Mouse (Mus musculus) forebrain, embryonic 10.5 days (tissue): Measurements from ENCODE around the gene Tmem213. TPM values are rescaled to one million over a fixed set of nuclear protein-coding genes. Genes with fewer than 3 reads are reported as not detected.

Source experiments
- DNase-seq: peaks from one replicate; pipeline ENCODE4 v3.0.0-alpha.2; 2017; ENCODE audit warnings: low spot score; ENCODE audit errors: extremely low spot score
- H3K27ac ChIP-seq: fragments of 300-500 bp; sonication (generic); 2 replicates; pipeline ENCODE4 v1.5.1; 2016; ENCODE audit warnings: mild to moderate bottlenecking
- H3K27me3 ChIP-seq: fragments of 300-500 bp; sonication (generic); 2 replicates; pipeline ENCODE4 v1.6.1; 2016; ENCODE audit warnings: mild to moderate bottlenecking; ENCODE audit not compliant: poor library complexity, severe bottlenecking
- H3K36me3 ChIP-seq: fragments of 300-500 bp; sonication (generic); replicated peaks from 2 replicates; pipeline ENCODE4 v1.6.1; 2016; ENCODE audit warnings: mild to moderate bottlenecking, moderate library complexity
- H3K4me1 ChIP-seq: fragments of 300-500 bp; sonication (generic); 2 replicates; pipeline ENCODE4 v1.6.1; 2016
- H3K4me3 ChIP-seq: fragments of 300-500 bp; sonication (generic); 2 replicates; pipeline ENCODE4 v1.5.1; 2016; ENCODE audit warnings: mild to moderate bottlenecking, moderate library complexity
- H3K9me3 ChIP-seq: fragments of 300-500 bp; sonication (generic); 2 replicates; pipeline ENCODE4 v1.6.1; 2016; ENCODE audit warnings: mild to moderate bottlenecking, moderate library complexity
- WGBS: fragments of 180-500 bp; shearing (Covaris S2); methylation state at CpG from one replicate; pipeline ENCODE4 v1.1.7; 2016; 5-methylcytosine and 5-hydroxymethylcytosine counted together
- polyA plus RNA-seq: library from polyadenylated mRNA; unstranded; fragments of >200 nt; fragmentation: Nextera tagmentation; extraction: Ambion mirVana; gene quantifications from 2 replicates; pipeline ENCODE4 v1.2.1, GENCODE M21; 2016

Gene Tmem213
- polyA plus RNA-seq, 1 experiment from 2014 or later = not detected

DNA sequence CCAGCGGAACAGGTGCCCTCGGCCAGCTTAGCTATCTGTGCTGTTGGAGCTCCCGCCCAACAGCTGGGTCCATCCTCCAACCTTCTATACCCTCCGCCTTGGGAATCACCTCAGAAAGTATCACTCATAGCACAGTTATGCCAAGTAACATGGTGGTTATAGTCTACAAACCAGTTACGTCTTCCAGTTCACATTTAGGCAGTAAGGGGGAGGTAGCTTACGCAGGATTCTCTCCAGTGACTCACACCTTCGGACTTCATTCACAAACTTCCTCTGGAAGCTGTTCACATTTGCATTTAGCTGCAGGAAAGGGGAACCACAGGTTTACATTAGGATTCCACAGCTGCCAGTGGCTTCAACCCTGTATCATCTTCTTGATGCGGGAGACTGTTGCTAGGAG is 16.5 kb upstream of the Tmem213 start:
- Histone ChIP-seq H3K36me3 (no peaks in the 10 kb centered on the region), H3K4me3 (no peak overlapping the region), H3K27ac (no peak overlapping the region), H3K27me3 (no peaks in the 10 kb centered on the region), H3K4me1 (no peaks in the 10 kb centered on the region), H3K9me3 (no peaks in the 10 kb centered on the region)
- WGBS = 97% methylated on average over 8 of the region's 8 CpGs
- no peak for DNase-seq

DNA sequence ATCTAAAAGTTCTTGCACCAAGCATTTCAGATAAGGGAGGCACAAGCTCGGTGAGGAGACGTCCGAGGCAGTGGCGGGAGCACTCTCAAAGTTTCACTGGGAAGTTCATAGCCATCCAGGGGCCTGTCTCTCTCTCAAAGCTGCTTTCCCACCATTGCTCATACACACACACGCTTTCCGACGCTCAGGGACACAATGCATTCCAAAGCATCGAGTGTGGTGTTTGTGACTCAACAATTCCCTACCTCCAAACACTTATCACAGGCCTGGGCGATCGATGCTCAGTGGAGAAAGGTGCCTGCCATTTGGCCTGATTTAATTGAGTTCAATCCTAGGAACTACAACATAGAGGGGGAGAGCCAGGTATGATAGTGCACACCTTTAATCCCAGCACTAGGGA is 14.4 kb upstream of the Tmem213 start:
- H3K4me1 ChIP-seq = no peaks in the 10 kb centered on the region
- H3K4me3 ChIP-seq = no peak overlapping the region
- no peaks in the 10 kb centered on the region for H3K36me3 ChIP-seq
- no peak for DNase-seq
- WGBS = 96% methylated on average over 10 of the region's 10 CpGs
- no peak overlapping the region for H3K27ac ChIP-seq
- no peaks in the 10 kb centered on the region for H3K27me3 ChIP-seq
- no peaks in the 10 kb centered on the region for H3K9me3 ChIP-seq

DNA sequence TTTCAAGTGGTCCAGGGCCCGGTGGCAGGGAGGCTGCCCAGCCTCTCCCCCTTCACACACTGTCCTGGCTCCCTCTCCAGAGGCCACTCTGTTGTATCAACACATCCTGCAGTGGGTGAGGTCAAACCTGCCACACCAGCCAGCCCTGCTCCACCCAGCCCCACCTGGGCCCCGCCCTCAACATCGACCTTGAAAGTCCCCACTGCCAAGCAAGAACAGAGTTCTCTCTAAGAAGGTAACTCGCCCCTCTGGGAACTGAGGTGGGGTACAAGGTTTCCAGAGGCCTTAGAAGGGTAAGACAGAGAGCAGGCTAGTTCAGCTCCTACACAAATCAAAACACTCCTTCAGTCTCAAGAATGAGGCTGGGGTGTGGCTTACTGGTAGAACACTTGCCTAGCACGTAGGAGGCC is 12.1 kb upstream of the Tmem213 start:
- Histone ChIP-seq H3K27me3 (no peaks in the 10 kb centered on the region), H3K36me3 (no peaks in the 10 kb centered on the region), H3K4me1 (no peaks in the 10 kb centered on the region), H3K27ac (no peak overlapping the region), H3K4me3 (no peak overlapping the region), H3K9me3 (no peaks in the 10 kb centered on the region)
- 74% methylated on average over 5 of the region's 5 CpGs for WGBS
- no peak for DNase-seq

DNA sequence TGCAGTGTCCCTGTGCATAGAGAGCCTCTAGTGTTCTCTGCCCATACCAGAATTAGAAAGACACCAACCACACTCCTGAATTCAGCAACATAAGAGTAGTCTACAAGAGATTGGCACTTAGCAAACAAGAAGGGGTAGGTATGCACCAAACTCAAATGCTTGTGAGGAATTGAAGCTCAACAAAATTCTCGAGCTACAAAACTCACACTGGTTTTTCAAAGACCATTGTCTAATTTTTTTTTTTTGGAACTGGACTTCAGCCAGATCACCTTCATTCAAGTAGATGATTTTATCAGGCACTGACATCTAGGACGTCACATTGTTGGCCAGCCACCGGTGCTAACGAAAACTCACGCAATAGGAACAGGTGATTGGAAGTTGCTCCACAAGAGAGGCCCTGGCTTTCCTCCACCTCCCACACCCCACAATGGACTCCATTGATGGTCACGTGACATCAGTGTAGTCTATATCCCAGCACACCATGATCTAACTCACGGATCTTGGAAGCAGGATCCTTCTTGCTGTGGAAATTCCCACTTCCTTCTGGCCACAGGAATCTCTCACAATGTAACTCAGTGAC is 6.7 kb upstream of the Tmem213 start:
- 90% methylated on average over 7 of the region's 7 CpGs for WGBS
- no peaks in the 10 kb centered on the region for H3K36me3 ChIP-seq
- DNase-seq = no peak
- H3K4me3 ChIP-seq = no peak overlapping the region
- H3K27ac ChIP-seq = no peak overlapping the region
- H3K4me1 ChIP-seq = peaks cover 6% of the 10 kb centered on the region; the same call in 1 of the 2 replicates
- H3K9me3 ChIP-seq = no peaks in the 10 kb centered on the region
- no peaks in the 10 kb centered on the region for H3K27me3 ChIP-seq

DNA sequence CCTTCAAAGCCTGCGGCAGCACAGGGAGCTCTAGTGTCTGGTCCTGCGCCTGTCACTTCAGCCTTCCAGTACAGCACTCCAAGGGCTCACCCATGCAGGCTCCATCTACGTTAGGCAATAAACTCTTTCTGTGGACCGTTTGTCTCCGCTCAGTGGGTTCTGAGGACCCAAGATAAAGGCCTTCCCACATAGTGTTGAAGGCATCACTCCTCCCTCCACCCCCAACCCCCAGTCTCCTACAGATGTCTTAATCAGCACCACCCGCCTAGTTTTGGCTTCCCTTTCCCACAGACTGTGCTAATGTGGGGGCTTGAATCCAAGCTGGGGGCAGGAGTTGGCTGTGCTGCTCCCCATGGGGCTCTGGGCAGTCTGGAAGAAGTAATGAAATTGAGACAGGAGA is 5.3 kb upstream of the Tmem213 start:
- Histone ChIP-seq H3K27me3 (no peaks in the 10 kb centered on the region), H3K27ac (no peak overlapping the region), H3K9me3 (no peaks in the 10 kb centered on the region), H3K4me3 (no peak overlapping the region), H3K4me1 (peaks cover 6% of the 10 kb centered on the region; the same call in 1 of the 2 replicates), H3K36me3 (no peaks in the 10 kb centered on the region)
- no peak for DNase-seq
- WGBS = 64% methylated on average over 6 of the region's 6 CpGs

DNA sequence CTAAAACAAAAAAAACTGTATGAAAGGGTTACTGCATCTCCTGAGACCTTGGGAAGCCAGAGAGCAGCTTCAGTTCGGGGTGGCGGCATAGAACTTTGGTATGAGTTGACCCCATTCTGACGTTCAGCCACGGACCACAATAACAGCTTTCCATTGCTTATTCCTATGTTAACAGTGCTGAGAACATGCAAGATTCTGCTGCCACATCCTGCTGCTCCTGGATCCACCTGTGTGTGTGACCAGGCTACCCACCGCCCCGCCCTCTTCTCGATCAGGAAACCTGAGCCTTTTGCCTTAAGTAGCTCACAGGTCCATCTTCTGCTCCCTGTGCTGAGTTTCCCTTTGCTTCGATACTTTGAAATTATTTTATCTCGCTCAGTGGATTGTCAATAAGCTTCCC is 3.1 kb upstream of the Tmem213 start:
- Histone ChIP-seq H3K4me1 (peaks cover 18% of the 10 kb centered on the region), H3K9me3 (no peaks in the 10 kb centered on the region), H3K36me3 (no peaks in the 10 kb centered on the region), H3K27ac (no peak overlapping the region), H3K27me3 (peaks cover 12% of the 10 kb centered on the region; the same call in 1 of the 2 replicates), H3K4me3 (no peak overlapping the region)
- WGBS = 89% methylated on average over 9 of the region's 9 CpGs
- DNase-seq = no peak

DNA sequence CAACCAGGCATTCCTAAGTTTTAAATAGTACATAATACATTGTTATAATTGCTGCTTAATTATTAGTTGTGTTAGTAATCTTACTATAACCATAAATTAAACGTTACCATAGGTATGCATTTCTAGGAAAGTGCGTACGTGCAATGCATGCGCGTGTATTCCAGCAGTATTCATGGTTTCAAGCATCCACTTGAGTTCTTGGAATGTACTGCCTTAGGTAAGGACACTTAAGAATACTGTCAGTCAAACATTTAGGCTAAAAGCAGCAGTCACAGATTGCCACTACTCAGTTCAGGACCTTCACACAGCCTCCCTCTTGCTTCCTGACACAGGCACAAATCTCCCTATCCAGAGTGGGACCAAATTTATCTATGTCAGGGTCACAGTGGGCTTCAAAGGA is 606 bp upstream of the Tmem213 start:
- Histone ChIP-seq H3K4me1 (peaks cover 18% of the 10 kb centered on the region), H3K27ac (no peak overlapping the region), H3K9me3 (no peaks in the 10 kb centered on the region), H3K27me3 (peaks cover 12% of the 10 kb centered on the region; the same call in 1 of the 2 replicates), H3K4me3 (no peak overlapping the region), H3K36me3 (no peaks in the 10 kb centered on the region)
- DNase-seq = no peak
- 86% methylated on average over 5 of the region's 5 CpGs for WGBS

DNA sequence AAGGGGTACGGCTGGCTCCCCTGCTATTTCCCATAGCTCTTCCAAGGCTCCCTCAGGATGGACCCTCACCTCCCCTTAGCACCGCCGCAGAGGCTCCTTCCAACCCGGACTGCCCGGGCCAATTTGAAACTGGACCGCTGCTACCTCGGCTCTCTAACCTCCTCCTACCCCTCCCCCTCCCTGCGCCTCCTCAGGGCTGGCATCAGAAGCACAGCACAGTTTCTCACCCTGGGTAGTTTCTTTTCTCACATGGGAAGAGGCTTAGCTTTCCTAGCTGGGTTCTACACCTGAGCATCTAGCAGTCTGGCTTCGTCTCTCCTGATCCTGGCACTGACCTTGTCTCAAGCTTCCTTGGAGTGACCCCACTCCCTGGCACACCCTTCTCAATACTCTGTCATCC is 816 bp downstream of the Tmem213 start:
- Histone ChIP-seq H3K9me3 (no peaks in the 10 kb centered on the region), H3K4me3 (no peak overlapping the region), H3K36me3 (no peaks in the 10 kb centered on the region), H3K27ac (no peak overlapping the region), H3K4me1 (peaks cover 15% of the 10 kb centered on the region), H3K27me3 (peaks cover 12% of the 10 kb centered on the region; the same call in 1 of the 2 replicates)
- WGBS = 16% methylated on average over 9 of the region's 9 CpGs
- DNase-seq = no peak

DNA sequence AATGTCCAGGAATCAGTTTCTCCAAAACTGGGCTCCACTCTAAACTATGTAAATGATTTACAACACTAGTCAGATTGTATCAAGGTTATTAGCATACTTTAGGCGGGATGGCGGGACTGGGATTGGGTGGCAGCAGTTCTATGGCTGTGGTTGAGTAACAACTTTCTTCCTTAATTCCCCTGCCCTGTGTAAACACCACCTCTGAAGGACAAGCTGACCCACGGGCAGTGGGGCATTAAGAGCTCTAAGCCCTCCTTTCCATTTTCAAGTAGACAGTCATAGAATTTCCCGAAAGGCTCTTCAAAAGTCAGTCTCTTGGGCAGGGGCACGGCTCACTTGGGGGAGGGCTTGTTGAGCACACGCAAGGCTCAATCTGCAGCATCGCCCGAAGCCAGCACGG is 1.8 kb downstream of the Tmem213 start:
- H3K27ac ChIP-seq = no peak overlapping the region
- H3K9me3 ChIP-seq = no peaks in the 10 kb centered on the region
- no peak for DNase-seq
- H3K27me3 ChIP-seq = peaks cover 12% of the 10 kb centered on the region; the same call in 1 of the 2 replicates
- peaks cover 15% of the 10 kb centered on the region for H3K4me1 ChIP-seq
- no peaks in the 10 kb centered on the region for H3K36me3 ChIP-seq
- WGBS = 87% methylated on average over 9 of the region's 9 CpGs
- H3K4me3 ChIP-seq = no peak overlapping the region

DNA sequence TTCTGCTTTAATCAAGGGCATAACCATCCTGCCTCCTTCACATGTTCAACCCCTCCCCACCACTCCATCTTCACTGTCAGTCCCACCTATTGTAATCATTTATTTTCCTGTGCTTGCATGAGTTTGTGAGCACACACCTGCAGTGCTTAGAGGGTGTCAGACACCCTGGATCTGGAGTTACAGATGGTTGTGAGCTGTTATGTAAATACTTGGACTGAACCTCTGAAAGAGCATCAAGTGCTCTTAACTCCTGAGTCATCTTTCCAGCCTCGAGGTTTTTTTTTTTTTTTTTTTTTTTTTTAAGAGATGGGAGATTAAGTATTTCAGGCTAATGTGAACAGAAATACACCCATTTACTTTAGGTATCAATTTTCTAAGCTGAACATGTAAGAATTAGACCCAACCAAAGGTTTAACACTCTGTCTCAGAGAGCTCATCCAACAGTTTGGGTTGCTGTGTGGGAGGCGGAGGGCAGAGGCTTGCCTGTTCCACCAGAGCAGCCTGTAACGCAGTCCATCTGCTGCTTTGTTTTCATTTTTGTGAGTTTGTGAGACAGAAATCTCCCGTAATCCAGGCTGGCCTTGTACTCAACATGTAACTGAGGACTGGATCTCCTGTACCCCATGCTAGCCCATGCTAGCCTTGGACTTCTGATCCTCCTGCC is 7.2 kb downstream of the Tmem213 start:
- Histone ChIP-seq H3K27ac (no peak overlapping the region), H3K27me3 (no peaks in the 10 kb centered on the region), H3K4me3 (no peak overlapping the region), H3K4me1 (no peaks in the 10 kb centered on the region), H3K9me3 (no peaks in the 10 kb centered on the region), H3K36me3 (no peaks in the 10 kb centered on the region)
- DNase-seq = no peak
- 76% methylated on average over 4 of the region's 4 CpGs for WGBS

DNA sequence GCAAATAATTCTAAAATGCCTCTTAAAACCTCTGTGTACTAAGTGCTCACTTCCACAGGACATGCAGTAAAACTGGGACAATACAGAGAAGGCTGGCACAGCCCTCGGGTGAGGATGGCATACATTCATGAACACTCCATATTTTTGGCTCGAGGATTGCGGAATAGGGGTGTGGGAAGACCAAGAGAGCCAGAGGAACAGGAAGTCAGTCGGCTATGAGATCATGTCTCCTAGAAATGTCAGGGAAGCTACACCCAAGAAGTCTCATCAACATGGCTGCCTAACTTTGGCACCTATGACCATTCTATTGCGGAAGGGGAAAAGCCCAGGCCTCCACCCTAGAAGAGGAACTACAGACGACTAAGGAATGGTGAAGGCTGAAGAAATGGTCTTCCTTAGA is 9.3 kb downstream of the Tmem213 start:
- H3K27ac ChIP-seq = no peak overlapping the region
- H3K36me3 ChIP-seq = 0 out of 2 replicates have a peak, but pooled peaks cover under 1% of the 10 kb centered on the region
- no peaks in the 10 kb centered on the region for H3K9me3 ChIP-seq
- H3K27me3 ChIP-seq = no peaks in the 10 kb centered on the region
- DNase-seq = no peak
- H3K4me3 ChIP-seq = no peak overlapping the region
- 93% methylated on average over 6 of the region's 6 CpGs for WGBS
- H3K4me1 ChIP-seq = peaks cover 8% of the 10 kb centered on the region

DNA sequence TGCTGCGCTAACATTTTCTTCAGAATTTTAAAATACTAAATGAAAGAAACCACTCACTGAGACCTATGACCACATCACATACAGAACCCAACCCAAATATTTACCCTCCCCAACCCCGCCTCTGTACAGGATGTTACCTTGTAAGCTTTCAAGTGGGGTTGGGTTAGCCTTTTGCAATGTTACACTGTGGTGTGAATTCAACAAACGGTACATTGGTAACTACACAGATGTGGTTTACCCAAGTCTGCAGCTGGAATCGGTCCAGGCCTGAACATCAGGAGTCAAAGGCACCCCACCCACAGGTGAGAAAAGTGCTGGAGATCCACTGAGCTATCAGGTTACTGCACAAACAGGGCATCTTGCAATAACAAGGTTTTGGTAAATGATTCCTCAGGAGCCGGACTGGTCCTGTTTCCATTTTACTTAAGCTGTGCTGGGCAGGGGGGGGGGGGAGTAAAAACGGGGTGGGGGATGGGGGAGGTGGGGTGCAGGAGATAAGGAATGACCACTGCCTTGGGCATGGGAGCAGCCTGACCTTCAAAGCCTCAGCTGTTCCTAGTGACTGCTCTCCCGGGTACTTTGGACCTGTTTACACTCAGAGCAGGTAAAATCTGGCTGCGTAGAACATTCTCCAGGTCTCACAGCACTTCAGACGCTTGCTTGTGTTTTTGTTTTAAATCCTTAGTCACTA is 11.8 kb downstream of the Tmem213 start:
- no peak for DNase-seq
- no peaks in the 10 kb centered on the region for H3K9me3 ChIP-seq
- H3K27ac ChIP-seq = no peak overlapping the region
- no peaks in the 10 kb centered on the region for H3K27me3 ChIP-seq
- H3K4me3 ChIP-seq = no peak overlapping the region
- 82% methylated on average over 9 of the region's 9 CpGs for WGBS
- peaks cover 13% of the 10 kb centered on the region for H3K4me1 ChIP-seq
- H3K36me3 ChIP-seq = peaks cover 15% of the 10 kb centered on the region

DNA sequence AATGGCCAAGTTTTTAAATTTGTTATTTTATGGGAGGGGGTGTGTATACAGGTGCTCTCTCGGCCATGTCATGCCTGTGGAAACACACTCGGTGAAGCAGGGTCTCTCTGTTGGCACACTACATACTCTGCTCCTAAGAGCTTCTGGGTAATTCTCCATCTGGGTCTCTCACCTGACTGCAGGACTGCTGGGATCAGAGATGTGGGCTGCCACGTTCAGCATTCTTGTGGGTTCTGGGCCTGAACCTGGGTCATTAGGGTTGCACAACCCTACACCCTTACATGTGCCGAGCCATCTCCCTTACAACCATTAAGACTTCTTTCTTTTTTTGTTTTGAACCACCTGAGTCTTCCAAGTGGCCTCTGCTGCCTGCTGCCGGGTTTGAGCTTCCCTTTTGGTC is 12.8 kb downstream of the Tmem213 start:
- Histone ChIP-seq H3K27ac (no peak overlapping the region), H3K4me1 (peaks cover 13% of the 10 kb centered on the region), H3K27me3 (no peaks in the 10 kb centered on the region), H3K36me3 (peaks cover 25% of the 10 kb centered on the region), H3K9me3 (no peaks in the 10 kb centered on the region), H3K4me3 (no peak overlapping the region)
- WGBS = 85% methylated on average over 5 of the region's 5 CpGs
- no peak for DNase-seq
